Mouse (Mus musculus): ENCODE measurements around the gene Ptpn5. TPM values are rescaled to one million over a fixed set of nuclear protein-coding genes. Genes with fewer than 3 reads are reported as not detected.

The Ptpn5 gene
- total RNA-seq, 2 experiments from 2014 or later: 129 to 131 TPM

DNA sequence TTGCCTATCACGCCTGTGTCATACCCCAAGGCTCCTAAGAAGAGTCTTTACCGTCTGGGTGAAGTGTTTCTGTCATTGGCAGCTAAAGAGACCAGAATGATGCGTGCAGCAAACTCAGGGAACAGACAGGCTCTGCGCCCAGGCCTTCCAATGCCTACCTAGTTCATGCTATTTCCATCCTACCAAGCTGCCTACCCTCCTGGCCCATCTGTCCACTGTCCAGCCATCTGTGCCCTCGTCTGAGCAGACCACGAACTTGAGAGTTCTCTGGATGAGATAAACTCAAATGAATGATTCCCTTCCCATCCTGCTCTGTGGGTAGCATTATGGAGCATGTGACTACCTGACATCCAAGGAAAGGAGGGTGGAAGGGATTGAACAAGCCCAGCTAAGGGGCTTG is 16.8 kb downstream of the Ptpn5 start:
- no peak for DNase-seq (ENCODE audit: low spot score in 2 of 2)

DNA sequence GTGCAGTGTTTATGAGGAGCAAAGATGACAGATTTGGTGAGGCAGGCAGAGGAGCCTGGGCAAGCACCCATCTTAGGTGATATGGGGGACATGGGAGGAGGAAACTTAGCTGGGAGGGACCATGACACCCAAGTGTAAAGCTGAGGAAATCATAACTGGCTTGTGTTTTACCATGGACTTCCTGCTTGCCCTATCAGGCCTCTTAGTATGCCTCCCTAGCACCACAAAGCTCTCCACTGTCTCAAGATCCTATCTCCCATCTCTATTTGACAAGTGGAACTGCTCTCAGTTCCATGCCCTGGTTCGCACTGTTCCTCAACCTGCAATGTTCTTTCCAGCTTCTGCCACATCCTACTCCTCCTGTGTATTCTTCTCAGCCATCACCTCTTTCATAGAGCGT is 18.0 kb downstream of the Ptpn5 start:
- no peak for DNase-seq (ENCODE audit: low spot score in 2 of 2)
- intact Hi-C loops (cut with DNase I): no loop called here

More for the DNA sequence above, 16.8 kb downstream of the Ptpn5 start:
- intact Hi-C loops (cut with DNase I): no loop called here

DNA sequence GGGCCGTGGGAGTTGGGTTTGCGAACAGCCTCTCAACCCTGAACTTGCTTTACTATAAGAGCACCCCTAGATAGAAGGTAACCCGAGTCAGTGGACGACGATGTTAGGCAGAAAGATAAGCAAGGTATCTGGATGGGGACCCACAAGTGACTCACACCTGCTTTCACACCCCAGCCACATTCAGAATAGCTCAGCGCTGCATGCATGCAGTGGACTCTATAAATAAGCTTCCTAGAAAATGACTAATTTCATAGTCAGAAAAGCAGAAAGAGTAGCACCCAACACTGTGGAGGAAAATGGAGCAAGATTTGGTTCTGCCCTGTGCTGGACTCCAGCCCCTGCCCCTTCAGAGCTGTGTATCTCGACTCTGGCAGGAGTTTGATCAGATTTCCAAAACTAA is 20.1 kb downstream of the Ptpn5 start:
- no peak for DNase-seq (ENCODE audit: low spot score in 2 of 2)

DNA sequence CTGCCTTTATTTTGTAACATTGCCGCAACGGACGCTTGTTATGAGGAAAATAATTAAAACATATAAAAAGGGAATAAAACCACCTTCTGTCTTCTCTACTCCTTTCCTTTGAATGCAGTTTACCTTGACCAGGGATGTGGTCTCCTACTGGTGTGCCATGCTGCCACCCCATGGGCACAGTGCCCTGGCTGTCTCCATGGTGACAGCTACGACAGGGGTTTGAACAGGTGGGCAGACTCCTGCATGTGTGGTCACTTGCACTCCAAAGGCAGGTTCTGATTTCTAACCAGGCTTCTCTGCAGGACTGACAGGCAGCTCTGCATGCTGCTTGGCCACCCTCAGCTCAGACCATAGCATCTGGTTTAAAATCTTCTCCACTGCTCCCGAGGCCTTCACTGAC is 21.4 kb downstream of the Ptpn5 start:
- DNase-seq (ENCODE audit: low spot score in 2 of 2): no peak
- intact Hi-C loops (cut with DNase I): no loop called here

More for the DNA sequence above, 20.1 kb downstream of the Ptpn5 start:
- intact Hi-C loops (cut with DNase I): no loop called here

DNA sequence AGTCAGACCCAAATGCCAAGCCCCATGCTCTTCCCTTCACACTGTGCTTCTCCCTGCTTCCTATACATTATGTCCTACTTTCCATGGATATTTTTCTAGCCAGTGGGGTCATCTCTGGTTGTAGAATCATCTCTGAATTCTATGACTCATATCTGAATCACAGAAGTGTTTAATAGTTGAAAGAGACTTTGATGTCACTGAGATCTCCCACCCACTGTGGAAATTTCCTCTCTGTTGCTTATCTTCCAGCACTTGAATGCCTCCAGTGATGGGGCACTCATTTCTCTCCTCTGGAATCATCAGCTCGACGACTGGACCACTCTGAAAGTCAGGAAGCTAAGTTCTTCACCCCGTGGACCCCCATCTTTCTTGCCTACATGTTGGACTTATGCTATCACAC is 22.4 kb downstream of the Ptpn5 start:
- intact Hi-C loops (cut with DNase I): no loop called here
- no peak for DNase-seq (ENCODE audit: low spot score in 2 of 2)

DNA sequence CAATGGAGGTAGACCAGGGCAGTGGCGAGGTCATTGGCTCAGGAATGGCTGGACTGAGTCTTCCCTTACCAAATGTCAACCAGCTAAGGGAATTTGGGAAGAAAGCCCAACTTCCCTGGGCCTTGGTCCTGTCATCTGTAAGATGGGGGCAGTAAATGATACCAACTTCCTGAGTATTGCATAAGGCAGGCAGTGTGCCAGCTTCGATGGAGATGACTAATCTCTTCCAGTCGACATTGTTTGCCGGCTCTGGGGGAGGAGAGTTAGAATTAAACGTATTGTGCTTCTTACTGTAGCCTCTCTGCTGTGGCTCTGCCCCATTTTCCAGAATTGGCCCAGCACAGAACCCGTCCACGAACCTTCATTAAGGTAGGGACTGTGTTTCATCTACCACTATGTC is 23.0 kb downstream of the Ptpn5 start:
- peak; percentile 60 to 64 for DNase-seq (ENCODE audit: low spot score in 2 of 2)
- intact Hi-C loops (cut with DNase I): no loop called here

DNA sequence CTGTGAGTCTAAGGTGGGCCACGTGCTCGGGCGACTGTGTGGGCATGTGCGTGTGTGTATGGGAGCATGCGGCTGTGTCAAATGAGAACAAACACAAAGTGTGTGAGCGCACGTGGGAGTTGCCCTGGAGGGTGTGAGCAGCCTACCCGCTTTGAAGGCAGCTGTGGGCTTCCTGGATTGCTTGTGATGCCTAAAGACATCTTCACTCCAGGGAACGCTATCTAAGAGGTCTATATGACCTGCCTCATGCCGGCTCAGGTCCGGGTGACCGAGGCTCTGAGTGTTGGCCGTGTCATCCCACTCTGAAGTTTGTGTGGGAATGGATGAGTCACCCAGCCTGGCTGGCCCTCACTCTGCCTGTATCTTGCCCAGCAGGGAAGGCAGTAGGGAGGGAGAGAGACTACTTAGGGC is 24.7 kb downstream of the Ptpn5 start:
- no peak for DNase-seq (ENCODE audit: low spot score in 2 of 2)
- intact Hi-C loops (cut with DNase I): no loop called here

DNA sequence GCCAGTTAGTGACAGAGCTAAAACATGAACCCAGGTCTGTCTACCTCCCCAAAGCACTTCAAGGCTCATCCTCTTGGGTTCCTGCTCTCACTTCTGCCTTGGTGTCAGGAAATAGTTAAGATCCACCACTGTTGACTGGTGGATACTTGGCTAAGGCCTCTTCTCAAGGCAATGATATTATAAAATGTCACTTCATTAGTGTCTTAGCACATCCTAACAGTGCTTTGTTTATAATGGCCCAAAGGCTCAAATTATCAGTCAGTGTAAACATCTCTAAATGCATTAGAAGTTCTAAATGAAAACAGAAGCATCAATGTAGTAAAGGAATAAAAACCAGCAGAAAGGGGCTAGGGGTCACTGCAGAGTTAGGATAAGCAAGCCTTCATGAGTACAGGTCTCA is 26.5 kb downstream of the Ptpn5 start:
- intact Hi-C loops (cut with DNase I): no loop called here
- DNase-seq (ENCODE audit: low spot score in 2 of 2): no peak

DNA sequence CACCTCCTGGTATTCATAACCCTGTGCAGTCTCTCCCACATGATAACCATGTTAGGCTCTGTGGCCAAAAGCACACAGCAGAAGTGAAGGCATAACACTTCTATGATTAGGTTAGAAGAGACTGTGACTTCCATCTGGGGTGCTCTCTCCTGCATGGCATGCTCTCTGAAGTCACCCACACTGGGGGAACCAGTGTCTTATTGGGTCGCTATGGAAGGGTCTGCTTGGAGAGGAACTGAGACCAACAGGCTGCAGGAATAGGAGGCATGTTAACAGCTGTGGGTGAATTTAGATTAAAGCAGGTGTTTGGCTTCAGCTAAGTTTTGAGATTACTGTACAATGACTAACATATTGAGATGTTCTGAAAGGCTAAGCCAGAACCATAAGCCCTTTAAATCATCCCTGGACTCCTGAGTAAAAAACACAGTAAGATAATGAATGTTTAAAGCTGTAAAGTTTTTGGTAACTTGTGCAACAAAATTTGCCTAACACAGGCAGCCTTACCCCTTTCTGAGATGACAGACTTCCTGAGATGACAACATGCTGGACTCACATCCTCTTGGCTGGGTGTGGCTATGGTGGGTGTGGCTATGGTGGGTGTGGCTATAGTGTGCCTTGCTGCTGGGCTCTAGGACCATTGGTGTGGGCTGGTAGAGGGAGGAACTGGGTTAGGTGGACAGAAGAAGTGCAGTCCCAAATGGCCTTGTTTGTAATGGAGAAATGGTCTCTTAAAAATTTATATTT is 29.6 kb downstream of the Ptpn5 start:
- intact Hi-C loops (cut with DNase I): no loop called here
- DNase-seq (ENCODE audit: low spot score in 2 of 2): no peak

DNA sequence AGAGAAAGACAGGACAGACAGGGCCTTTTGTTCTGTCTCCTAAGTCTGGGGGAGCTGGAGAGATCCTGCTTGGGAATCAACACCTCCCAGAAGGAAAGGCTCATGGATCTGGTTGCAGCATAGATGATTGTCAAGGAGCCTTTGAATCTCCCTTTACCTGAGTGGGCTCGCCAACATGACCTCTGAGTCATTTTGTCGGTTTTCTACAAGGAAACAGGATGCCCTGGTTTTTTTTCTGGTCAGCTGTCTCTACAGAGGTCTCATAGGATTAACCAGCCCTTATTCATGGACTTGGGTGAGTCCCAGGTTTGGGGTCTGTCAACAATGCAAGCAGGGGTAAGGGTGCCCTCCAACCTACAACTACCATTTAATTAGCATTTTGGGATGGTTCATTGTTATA is 30.5 kb downstream of the Ptpn5 start:
- intact Hi-C loops (cut with DNase I): no loop called here
- DNase-seq (ENCODE audit: low spot score in 2 of 2): no peak

DNA sequence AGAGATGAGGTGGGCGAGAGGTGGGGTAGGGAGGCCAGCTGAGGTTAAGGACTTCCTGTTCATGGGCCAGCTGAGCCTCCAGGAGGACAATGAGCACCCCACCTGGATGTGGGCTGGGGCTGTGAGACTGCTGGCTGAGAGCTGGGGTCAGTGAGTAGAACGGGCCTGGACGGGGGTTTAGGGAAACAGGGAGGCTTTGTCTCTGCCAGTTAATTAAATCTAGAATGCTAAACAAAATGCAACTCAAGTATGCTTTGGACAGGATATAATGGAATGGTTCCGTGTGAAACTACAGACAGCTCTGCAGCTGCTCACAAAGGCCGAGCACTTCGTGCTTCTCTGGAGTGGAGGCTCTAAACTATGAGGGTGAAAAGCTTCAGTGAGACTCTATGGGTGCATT is 32.9 kb downstream of the Ptpn5 start:
- intact Hi-C loops (cut with DNase I): no loop called here

DNA sequence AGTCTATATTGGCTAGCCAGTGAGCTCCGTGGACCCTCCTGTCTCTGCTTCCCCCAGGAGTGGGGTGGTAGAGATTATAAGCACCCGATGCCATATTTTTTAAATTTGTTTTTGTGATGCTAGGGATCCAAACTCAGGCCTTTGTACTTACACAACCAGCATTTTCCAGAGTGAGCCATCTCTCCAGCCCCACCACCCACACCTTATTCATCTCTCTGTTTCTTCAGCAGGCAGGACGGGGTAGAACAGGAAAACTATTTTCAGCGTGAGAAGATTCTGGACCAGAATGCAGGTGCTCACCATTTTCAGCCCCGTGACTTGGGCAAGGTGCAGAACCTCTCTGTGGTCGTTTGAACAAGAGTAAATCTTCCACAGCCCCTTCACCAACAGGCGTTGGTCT is 34.2 kb downstream of the Ptpn5 start:
- intact Hi-C loops (cut with DNase I): no loop called here
- no peak for DNase-seq (ENCODE audit: low spot score in 2 of 2)

More for the DNA sequence above, 32.9 kb downstream of the Ptpn5 start:
- DNase-seq (ENCODE audit: low spot score in 2 of 2): no peak

DNA sequence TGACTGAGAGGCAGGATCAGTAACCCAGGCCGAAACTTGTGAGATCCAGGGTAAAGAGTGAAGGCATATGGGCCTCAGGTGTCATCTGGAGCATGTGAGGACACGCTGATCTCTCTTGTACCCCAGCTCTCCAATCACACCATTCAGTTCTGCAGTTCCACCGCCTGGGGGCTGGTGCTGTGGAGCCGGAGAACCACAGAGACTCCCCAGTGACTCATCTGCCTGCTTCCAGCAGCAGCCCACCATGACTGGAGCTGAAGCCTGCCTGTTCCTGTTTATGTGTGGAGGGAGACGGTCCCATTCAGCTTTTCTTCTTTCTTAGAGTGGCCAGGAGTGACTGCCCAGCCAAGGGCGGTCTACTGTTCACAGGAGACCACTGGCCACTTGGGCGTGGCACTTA is 35.4 kb downstream of the Ptpn5 start:
- intact Hi-C loops (cut with DNase I): no loop called here
- DNase-seq (ENCODE audit: low spot score in 2 of 2): peak; percentile 55 to 65

DNA sequence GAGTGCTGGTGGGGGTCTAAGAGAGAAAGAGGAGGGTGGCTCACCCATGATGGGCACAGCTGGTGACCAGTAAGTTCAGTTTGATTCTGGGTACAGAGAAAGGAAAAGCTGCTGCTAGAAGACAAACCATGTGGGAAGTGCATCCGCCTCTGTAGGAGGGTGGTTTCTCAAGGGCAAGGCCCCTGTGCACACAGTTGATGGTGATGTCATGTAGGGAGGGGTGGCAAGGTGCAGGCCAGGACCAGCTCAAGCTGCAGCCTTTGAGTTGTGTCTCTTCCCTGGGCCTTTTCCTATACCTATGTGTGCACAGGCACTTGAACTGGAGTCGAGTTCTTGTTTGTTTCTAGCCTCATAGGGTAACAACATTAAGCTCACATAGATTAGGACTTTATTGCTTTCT is 38.5 kb downstream of the Ptpn5 start:
- intact Hi-C loops (cut with DNase I): no loop called here
- no peak for DNase-seq (ENCODE audit: low spot score in 2 of 2)

DNA sequence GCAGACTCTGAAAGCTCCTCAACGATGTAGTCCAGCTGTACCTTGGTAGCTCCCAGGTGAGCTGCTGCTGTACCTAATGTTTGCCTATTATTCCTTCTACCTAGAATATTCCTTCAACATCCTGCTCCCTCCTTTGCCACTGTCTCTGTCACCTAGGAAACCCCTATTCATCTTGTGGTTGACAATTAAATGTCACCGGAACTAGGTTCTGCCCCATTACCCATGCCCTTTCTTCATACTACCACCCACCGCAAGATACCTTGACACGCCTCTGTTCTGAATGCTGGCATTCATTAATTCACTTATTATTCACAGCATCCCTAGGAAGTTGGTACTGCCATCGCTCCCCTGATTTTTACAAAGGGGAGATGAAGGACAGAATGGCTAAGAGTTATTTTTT is 39.5 kb downstream of the Ptpn5 start:
- intact Hi-C loops (cut with DNase I): no loop called here
- no peak for DNase-seq (ENCODE audit: low spot score in 2 of 2)

DNA sequence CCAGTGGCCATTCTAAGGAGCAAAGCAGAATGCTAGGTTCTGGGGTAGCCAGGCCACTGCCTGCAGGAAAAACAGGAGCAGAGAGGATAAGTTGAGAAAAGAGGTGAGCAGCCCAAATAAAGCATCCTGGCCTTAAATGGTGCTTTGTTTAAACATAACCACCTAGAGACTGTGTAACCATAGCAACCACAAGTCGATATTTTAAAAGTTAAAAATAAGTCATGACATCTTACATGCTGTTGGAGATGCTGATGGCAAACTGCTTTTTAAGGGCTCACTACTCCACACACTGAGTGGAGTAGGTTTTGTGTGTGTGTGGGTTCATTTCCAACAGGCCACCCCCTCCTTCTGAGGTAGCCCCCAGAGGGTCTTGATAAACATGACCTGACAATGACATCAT is 48.4 kb downstream of the Ptpn5 start:
- intact Hi-C loops (cut with DNase I): no loop called here
- DNase-seq (ENCODE audit: low spot score in 2 of 2): peak in 1 of 2 experiments; percentile 70

DNA sequence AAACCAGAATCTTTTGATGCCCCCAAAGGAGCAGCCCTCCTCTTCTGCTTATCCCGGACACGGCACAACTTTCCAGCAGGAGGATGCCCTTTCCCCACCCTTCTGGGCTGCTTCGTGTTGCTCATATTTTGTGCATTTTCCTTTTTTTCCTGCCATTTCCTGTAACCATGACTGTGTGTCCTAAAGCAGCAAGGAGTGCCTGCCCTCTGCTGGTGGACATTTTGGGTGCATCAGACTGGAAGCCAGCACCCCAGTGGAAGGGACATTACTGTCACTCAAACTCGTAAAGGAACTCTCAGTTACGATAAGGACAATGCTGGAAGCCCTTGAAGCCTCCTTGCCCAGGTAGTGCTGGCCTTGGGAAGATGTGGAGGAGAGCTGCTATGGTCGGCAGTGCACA is 52.2 kb downstream of the Ptpn5 start:
- peak; percentile 84 to 91 for DNase-seq (ENCODE audit: low spot score in 2 of 2)
- intact Hi-C loops (cut with DNase I): loop anchor here (1.0 to 5.0 kb wide), 4 partner anchors 51 to 119 kb away; partner anchors contain the start of gene Ptpn5

DNA sequence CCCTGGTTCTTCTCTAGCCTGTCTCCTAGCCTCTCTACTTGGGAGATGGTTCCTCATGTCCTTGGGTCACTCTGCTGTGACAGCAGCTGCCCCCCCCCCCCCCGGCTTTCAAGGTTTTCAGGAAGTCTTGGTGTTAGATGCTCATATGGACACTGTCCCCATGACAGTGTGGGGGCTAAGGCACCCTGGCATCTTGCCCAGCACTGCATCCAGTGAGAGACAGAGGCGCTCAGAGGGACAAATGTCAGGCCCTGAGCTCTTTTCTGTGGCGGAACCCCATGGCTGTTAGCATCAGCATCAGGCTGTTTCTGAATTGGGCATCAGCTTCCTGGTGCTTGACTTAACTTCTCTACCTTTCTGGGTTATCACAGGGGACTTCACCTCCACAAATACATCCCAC is 52.6 kb downstream of the Ptpn5 start:
- intact Hi-C loops (cut with DNase I): loop anchor here (1.0 to 5.0 kb wide), 4 partner anchors 51 to 119 kb away; partner anchors contain the start of gene Ptpn5
- no peak for DNase-seq (ENCODE audit: low spot score in 2 of 2)

DNA sequence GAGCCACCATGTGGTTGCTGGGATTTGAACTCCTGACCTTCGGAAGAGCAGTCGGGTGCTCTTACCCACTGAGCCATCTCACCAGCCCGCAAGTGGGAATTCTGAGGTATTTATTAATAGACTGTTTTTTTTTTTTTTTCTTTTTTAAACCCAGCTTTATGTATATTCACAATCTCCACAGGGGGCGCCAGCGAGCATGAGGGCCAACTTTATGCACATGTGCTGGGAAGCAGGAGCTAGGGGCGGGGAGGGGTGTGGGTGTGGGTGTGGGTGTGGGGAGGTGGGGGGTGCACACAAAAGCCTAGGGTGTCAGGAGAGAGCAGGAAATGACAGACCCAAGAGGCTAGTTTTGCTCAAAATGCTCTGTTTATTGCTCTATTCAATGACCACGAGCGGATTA is 56.0 kb downstream of the Ptpn5 start:
- no peak for DNase-seq (ENCODE audit: low spot score in 2 of 2)
- intact Hi-C loops (cut with DNase I): no loop called here

DNA sequence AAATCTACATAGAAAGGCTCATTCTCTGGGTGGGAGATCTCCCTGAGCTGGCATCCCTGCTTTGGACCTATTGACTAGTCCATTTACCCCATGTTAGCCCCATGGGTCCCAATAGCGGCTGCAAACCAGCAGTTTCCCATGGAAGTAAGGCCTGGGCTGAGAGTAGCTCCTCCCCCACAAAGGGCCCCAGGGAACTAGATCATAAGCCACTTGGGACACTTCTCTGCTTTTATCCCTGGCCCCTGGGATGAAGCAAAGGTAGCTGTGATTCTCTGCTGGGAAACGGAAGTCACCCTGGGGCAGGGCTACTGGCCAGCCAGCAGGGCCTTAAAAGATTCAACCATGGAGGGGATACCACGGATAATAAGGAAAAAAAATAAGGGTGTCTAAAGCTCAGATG is 56.8 kb downstream of the Ptpn5 start:
- intact Hi-C loops (cut with DNase I): no loop called here
- no peak for DNase-seq (ENCODE audit: low spot score in 2 of 2)

DNA sequence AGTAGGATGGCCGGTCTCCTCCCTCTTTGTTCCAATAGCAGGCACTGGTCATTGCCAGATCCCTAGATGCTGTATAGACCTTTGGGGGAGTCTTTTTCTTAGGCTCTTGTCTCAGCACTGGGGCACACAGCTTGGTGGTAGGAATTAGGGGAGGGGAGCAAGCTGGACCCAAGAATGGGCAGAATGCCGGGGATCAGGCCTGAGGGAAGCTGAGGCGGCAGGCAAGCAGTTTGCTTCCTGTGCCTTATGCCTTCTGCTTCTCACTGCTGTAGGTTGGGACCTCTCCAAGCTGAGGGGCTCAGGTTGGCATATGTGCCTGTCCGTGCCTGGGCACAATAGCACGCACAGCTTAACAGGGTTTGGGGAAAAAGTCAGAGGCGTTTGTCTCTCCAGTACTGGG is 57.3 kb downstream of the Ptpn5 start:
- intact Hi-C loops (cut with DNase I): no loop called here
- DNase-seq (ENCODE audit: low spot score in 2 of 2): no peak

Measured in left cerebral cortex, postnatal 14 days (tissue).